Mouse (Mus musculus) urinary bladder, postnatal 4 days (tissue): Measurements from ENCODE around the gene Gm20425.

Experiments
- DNase-seq, 2 experiments: peaks; one replicate each; pipeline ENCODE4 v3.0.0; 2021 to 2022; ENCODE audit warnings: low spot score in 2 of 2

Gm20425 gene

GRCm38 (mm10) chr9:103154568-103154967, 75.5 kb downstream of the Gm20425 start:
- DNase-seq = no peak

- DNase-seq = no peak
These were observed 76.8 kb downstream of the Gm20425 start for GRCm38 (mm10) chr9:103153286-103153685.

- DNase-seq = no peak
These were observed 80.9 kb downstream of the Gm20425 start for GRCm38 (mm10) chr9:103149074-103149799.

- DNase-seq = no peak
These were observed 83.0 kb downstream of the Gm20425 start for GRCm38 (mm10) chr9:103147103-103147502.

GRCm38 (mm10) chr9:103146703-103147102, 83.4 kb downstream of the Gm20425 start:
- DNase-seq = no peak

- DNase-seq = no peak
These were observed 83.8 kb downstream of the Gm20425 start for GRCm38 (mm10) chr9:103146257-103146656.

GRCm38 (mm10) chr9:103145351-103145750, 84.8 kb downstream of the Gm20425 start:
- DNase-seq = no peak

GRCm38 (mm10) chr9:103143881-103144280, 86.2 kb downstream of the Gm20425 start:
- DNase-seq = no peak

- DNase-seq = no peak
These were observed 88.8 kb downstream of the Gm20425 start for GRCm38 (mm10) chr9:103141266-103141665.

GRCm38 (mm10) chr9:103140384-103140783, 89.7 kb downstream of the Gm20425 start:
- DNase-seq = no peak
